Mouse (Mus musculus): ENCODE measurements around the gene Nek6.

Gene Nek6

DNA sequence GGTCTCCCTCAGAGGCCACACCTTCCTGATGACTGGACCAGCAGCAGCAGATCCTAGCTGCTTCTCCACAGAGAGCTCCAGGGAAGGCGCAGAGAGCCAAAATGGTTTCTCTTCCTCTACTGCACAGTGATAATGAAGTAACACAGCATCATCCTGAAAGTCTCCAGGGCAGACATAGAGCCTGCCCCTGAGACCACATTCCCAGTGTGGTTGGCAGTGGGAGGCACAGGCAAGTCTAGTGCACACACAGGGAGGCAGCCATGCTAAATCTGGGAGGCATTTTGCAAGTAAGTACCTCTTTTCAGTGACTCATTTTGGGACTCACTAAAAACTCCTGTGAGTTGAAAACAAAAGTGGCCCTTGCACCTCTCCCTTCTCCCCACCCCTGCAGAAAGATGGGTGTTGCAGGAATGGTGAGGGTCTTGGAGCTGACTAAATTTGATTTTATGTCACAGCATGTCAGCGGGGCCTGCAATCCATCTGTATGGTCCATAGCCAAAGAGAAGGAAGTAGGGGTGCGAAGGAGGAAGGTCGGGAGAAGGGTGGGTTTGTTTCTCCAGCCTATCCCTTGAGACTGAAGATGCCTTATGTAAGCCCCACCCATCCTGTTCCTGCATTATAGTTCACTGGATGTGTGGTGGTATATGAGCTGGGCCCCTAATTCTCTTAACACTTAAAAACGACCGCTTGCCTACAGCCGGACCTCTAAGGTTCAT is 2.3 kb upstream of the Nek6 start:
- DNase-seq (ENCODE audit: low spot score), result no peak

DNA sequence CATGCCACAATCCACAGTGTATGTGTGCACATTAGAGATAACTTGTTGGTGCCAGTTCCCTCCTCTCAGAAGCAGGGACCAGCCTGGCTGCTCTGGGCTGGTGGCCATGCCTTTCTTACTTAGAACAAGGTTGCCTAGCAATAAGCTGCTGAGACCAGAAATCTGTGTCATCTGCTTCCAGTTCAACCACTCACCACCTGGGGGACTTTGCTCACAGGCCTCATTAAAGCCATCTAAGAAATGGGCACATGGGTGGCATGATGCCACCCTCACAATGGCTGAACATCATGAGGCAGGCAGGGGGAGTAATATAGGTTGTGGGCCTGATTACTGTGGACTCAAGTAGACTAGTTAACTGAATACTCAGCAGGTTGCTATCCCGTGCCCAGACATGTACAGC is 1.3 kb upstream of the Nek6 start:
- peak; percentile 39 for DNase-seq (ENCODE audit: low spot score)

DNA sequence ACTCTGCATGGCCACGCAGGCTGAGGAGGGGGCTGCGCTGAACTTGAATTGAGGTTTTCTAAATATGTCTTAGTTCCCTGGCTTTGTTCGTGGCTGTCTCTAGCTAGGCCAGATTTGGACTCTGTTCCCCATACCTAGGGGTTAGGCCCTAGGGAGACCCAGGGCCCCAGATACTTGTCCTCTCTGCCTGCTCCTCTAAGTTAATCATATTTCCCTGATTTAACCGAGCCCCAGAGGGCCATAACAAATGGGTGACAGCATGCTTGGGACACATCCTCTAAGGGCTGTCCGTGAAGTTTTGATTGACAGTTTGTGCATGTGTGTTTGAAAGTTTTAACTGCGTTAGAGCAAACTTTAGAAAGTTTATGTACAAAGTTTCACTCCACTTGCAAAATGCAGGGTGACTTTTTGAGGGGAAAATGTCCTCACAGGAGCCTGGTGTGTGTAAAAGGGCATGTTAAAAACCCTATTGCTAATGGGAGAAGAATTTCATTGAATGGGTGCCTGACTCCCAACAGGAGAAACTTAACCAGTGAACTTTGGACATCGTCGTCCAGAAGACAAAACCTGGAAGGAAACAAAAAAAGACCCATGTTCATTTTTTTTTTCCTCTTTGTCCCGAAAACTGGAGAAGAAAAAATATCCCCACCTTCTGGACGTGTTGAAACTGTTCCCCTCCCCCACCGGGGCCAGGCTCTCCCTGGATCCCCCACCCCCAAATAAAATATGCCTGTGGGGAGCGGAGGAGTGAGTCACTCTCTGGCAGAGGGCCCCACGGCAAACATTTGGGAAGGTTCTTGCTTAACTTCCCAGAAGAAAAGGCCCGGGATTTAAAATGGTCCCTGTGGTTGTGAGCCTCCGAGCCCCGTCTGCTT is 1.1 kb downstream of the Nek6 start:
- DNase-seq (ENCODE audit: low spot score), result peak; percentile 90

DNA sequence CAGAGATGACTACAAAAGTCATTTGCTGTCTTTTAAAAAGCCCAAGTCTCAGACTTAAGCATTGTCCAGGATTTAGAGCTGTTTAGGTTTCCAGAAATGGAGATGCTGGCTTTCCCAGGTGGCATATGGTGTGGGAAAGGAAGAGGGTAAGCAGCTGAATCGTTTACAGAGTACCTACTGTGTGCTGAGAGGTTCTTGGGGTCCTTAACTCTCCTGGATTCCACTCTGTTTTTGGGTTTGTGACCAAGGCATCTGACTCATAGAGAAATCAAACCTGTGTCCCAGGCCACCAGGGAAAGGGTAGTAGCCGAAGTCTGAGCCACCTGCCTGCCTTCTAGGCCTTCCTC is 1.7 kb downstream of the Nek6 start:
- DNase-seq (ENCODE audit: low spot score), result no peak

DNA sequence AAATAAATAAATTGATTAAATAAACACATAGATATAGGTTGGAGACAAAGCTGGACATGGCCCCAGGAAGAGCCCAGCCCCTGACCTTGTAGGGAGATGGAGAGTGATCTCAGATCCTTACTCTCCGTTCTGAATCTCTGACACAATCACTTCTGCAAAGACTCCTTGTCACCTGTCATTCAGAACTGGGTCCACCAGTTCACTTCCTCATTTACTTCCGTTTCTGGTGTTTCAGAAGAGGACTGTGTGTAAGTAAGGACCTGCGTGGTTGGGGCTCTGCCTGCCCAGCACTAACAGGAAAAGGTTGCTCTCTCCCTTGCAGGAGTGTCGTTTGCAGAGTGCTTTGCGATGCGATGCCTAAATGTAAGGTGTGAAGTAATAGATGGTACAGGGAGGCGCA is 3.0 kb downstream of the Nek6 start:
- DNase-seq (ENCODE audit: low spot score), result no peak

DNA sequence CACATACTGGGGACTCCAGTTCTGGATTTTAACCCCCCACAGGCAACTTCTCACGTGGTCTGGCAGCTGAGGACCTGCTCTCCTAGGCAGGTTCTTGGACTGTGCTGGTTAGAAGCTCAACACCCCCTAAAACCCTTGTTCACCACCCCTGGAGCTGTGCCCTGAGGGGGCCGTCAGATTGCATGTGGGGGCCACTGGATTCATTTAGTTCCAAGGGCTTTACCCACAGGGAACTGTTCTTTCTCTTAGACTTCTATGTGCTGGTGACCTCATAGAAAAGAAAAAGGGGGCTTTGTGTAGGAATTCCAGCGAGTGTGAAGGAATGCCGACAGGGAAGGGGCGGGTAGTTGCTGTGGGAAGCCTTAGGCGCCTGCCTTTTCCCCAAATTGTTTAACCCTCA is 4.0 kb downstream of the Nek6 start:
- DNase-seq (ENCODE audit: low spot score), result no peak

DNA sequence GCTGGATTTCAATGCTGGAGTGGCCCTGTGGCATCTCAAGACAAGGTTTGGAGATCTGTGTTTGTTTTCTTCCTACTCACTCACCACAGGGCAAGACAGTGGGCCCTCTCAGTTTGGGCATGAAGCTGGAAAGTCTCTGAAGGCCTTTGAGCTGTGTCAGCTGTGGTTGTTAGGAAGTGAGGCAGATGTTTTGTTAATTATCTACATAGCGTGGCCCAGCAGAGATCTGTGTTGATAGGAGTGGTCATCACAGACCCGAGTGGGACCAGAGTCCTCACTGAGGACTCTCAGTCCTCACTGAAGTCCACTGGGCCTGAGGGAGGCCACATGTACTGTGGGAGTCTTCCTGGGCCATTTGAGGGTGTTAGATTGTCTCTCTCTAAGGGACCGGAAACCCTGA is 5.0 kb downstream of the Nek6 start:
- no peak for DNase-seq (ENCODE audit: low spot score)

DNA sequence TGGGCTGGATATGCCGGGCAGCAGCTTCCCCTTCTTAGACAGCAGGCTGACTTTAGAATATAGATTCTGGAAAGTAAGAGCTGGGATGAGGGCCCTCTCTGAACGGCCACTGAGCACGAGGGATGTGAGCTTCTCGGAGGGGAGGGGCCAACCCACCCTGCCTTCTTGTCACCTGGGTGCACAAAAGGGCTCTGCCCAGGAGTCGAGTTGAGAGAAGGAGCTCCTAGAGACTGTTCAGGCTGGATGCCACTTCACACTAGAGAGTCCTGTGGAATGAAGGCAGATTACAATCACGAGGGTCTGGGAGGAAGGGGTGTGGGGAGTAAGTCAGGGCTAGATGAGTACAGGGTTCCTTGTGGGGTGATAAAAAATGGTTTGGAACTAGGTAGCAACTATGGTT is 5.6 kb downstream of the Nek6 start:
- no peak for DNase-seq (ENCODE audit: low spot score)

DNA sequence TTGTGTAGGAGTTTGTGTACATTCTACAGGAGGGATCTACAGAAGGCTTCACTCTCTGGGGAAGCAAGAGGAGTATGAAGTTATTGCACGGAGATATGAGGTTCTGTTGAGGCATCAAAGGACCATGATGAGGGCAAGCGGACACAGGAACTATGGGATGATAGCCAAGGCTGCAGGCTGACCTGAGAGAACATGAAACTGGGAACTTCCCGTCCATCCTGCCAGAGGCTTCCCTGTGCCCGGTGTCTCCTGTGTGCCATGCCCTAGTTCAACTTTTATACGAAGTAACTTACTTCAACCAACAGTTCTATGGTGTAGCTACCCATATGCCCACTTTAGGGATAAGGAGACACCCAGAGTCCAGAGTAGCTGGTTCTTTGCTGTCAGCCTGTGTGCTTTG is 7.3 kb downstream of the Nek6 start:
- no peak for DNase-seq (ENCODE audit: low spot score)

DNA sequence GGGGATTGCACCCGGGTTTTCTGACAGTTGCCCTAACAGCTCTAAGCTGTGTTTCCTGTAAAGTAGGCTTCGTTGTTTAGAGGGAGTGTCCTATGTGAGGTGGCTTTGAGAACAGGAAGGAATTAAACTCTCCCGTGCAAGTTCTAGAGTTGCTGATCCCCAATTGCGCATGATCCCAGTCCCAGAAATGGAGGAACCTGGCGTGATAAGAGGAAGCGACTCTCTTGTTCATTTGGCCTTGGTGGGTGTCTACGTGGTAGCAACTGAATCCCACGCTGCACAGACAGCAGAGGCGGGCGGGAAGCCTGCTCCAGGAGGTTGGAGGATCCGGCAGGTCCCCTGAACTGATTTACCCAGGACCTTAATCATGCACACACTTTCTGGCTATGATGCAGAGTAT is 8.5 kb downstream of the Nek6 start:
- no peak for DNase-seq (ENCODE audit: low spot score)

DNA sequence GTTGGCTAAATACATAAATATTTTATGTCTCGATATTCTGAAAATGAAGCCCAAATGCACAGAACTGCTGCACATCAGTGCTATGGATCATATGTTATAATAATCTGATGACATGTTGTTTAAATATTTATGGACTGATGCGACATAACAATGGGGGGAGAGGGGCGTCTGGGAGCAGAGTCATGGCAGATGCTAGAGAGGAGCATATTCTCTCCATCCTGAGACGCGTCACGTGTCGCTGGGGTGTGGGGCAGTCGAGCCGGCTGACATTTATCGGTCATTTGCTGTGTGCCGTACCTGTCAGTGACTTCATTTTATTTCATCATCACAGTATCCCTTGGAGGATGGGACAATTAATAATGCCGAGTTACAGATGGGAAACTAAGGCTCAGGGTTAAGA is 10.2 kb downstream of the Nek6 start:
- no peak for DNase-seq (ENCODE audit: low spot score)

DNA sequence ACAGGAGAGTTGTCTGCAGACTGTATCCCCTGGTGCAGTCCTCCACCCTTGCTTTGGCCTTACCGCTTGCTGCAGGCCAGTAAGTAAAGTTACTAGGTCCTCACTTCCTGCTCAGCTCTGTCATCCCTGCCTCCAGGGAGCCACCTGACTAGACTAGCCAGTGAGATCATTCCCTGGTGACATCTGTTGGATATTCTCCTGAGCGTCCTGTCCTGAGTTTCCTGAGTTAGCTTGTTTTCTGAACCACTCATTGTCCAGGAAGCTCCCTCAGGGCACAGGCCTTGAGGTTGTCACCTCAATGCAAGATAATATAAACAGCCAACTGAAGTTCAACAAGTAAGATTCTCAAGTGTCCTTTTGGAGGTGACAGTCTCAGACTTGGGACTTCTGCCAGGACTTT is 10.9 kb downstream of the Nek6 start:
- DNase-seq (ENCODE audit: low spot score), result no peak

DNA sequence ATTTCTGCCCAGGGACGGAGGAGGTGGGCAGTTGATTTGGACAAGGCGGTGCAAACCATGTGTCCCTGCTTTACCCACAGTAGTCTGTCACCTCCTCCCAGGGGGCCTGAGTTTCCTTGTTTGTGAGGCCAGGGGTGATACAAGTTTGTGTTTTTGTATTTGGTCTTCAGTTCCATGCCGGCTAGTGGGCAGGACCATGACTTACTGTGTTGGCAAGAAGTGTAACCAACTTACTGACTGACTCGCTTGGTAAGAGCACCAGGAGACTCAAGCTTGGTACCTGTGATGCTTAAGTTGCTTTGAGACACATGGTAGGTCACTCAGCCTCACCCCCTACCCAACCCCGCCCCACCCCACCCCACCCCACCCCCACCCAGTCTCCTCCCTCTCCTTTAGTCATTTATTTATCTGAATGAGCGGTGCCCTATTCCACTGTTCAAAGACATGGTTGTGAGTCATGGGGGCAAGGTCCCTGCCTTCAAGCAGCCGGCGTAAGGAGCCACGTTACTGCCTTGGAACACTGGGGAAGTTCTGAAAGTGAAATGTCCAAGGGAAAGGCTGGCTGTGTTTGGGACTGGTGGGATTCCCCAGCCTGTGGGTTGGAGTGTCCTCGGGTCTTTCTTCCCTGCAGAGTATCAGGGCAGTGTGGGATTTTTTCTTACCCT is 12.5 kb downstream of the Nek6 start:
- no peak for DNase-seq (ENCODE audit: low spot score)

DNA sequence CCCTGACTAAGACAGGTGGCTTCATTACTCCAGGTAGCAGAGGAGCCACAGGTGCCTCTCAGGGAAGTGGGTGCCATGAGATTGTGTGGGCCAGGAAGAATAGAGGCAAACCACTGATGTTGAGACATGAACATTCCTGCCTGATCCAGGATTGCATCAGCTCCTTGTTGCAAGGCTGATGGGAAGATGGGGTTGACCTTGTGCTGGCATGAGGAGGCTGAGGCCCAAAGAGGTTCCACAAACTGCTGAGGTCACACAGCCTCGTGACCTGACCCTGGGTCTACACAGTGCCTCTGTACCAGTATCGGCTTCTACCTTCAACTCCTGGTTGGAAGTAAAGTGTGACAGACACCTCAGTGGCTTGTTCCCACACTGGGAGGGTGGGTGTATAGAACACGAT is 13.6 kb downstream of the Nek6 start:
- no peak for DNase-seq (ENCODE audit: low spot score)

DNA sequence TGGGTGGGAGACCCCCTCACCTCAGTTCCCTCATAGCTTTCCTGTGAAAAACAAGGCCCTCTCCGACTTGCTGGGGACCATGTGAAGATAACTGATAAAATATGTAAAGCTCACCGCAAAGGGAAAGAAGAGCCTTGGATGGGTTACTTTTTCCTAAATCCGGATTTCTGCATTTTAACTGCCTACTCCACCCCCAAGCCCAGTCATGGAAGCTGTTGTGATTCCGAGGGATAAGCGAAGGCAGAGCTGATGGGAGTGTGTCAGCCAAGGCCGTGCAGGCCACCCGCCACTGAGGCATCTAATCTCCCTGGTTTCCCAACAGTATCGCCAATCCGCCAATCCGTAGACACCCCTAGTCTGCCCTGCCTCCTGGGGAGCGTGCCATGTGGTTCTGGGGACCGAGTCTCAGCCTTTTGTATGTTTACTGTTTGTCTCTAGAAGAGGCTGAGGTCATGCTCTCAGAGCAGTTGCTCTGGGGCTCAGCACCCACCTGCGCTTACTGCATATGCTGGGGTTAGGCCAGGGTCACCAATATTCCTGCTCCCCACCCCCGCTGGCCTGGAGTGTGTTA is 18.2 kb downstream of the Nek6 start:
- no peak for DNase-seq (ENCODE audit: low spot score)

DNA sequence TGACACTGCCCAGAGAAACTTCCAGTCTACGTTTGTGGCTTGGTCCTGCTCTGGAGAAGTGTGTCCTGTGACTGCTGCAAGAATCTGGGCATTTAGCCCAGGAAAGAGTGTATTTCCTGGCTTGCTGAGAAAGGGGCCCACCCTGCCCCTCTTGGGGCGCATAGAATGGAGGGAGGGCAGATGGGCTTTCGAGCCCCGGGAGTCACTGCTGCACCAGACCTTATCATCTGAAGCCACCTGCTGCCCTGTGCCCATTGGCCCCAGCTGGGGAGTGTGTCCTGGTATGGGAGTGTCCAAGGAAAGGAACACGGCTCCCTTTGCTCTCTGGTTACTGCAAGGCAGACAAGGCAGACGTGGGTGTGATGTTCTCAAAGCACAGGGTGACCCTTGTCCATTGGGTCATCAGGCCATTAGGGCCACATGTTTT is 19.5 kb downstream of the Nek6 start:
- peak; percentile 61 for DNase-seq (ENCODE audit: low spot score)

DNA sequence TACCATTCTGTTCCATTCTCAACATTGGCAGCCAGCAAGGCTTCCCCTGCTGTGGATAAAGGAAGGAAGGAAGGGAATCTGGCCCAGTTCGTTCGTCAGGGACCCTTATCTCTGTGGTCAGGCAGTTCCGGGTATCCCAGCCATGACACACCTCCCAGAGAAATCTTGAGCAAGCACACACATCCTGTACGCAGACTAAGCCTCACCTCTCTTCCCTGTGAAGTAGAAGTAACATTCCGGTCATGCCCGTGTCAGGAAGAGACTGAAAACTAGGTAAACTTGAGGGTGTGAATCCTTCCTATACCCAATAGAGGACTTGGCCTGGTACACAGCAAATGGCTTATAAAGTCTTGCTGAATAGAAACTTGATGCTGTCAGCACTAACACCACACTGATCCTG is 21.9 kb downstream of the Nek6 start:
- DNase-seq (ENCODE audit: low spot score), result no peak

DNA sequence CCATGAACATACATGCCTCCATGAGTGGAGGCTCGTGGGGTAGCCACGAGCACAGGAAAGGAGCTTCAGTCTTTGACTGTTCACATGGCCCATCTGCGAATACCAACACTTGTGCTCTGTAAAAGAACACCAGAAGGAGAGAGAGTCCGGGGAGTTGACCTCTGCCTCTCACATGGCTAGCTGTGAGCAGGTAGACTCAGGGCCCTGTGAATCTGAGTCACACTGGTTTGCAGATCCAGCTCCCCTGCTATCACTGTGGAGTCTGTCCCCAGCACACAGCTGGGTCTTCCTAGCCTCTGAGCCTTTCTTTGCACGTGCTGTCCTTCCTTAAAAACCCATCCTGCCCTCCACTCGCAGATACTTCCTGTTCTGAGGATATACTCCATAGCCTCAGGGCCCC is 22.3 kb downstream of the Nek6 start:
- no peak for DNase-seq (ENCODE audit: low spot score)

DNA sequence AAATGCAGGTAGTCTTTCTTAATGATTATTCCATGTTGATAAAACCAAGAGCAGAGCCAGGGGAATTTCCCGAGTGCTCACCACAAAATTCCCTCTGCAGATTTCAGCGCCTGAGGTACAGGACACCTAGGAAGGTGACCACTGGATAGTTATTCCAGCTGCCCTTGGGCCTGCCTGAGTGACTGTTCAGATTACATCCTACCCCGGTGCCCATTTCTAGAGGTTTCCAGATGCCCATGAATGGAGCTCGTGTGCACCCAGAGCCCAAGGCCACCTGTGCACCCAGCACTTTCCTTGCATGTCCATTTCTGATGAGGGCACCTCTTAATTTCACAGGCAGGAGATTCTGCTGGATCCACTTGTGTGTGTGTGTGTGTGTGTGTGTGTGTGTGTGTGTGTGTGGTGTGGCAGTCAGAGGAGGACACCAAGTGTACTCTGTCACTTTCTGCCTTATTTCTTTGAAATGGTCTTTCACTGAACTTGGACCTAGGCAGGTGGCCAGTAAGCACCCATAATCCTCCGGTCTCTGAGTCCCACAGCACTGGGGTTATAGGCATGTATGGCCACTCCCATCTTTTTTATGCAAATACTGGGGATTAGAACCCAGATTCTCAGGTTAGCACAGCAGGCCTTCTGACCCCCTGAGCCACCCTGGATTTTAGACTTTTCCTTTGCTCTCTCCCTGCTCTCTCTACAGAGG is 22.9 kb downstream of the Nek6 start:
- DNase-seq (ENCODE audit: low spot score), result no peak

DNA sequence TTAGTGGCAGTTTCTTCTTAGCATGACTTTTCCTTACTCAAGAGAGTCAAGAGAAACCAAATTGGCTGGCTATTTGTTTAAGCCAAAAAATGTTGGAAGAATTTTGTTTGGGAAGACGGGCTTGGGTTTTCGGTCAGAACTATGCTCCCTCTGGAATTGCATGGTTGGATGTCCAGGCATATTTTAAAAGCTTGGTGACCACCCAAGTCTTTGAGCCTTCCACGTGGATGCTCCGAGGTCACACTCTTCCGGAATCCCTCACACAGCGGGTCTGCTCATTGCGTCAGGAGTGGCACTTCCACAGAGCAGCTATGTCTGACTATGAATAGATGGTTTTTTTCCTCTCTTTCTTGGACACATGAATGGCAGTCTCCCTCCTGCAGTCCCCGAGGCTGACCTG is 23.6 kb downstream of the Nek6 start:
- no peak for DNase-seq (ENCODE audit: low spot score)

DNA sequence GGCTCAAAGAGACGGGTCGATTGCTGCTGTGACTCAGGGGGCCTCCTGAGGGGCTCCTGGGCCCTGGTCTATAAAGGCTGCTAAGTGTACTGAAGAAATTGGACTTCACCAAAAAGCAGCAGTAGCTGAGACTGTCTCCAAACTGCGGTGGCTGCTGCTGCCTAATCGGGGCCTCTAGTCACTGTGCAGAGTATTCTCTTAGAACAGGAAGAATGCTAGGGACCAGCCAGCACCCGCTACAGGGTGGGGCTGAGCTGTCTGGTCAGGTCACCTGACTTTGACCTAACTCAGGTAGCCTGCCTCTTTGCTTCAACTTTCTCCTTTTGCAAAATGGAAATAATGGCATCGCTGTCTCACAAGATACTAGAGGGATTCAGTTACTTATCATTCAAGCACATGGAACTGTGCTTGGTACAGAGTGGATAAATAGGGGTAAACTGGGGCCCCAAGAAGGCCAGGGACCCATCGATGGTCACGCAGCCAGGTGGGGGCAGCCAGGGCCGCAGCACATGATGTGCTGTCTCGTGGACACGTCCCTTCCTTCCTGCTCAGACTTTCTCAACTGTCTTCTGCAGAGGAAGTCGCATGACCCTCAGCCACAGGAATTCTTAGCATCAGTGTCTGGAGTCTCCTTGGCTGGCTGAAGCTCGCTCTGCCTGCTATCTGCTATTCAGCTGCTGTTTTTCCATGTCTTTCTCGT is 24.2 kb downstream of the Nek6 start:
- DNase-seq (ENCODE audit: low spot score), result no peak

DNA sequence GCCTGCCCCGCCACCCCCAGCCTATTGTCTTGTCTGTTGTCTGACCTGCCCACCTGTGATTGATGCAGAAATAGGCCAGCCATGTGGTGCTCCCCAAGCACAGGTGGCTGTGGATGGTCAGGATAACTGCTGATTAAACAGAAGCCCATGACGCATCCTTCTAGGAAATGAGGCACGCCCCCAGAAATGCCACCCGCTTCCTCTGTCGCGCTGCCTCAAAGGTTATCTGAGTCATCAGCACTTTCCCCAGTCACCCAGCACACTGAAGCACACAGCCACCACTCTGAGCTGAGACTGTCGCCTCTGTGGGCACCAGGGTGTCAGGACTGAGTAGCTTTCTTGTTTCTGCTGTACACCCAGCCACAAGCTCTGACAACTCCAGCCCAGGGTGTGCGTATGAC is 24.9 kb downstream of the Nek6 start:
- no peak for DNase-seq (ENCODE audit: low spot score)

Data from adipocyte (in vitro differentiated cells).